Mouse (Mus musculus): ENCODE results near the gene Krtap13.
"Not testable (repeated sequence)": the region's sequence is repeated elsewhere in the genome, so short reads cannot be mapped to it uniquely, and the experiment has no call there.

The Krtap13 gene

DNA sequence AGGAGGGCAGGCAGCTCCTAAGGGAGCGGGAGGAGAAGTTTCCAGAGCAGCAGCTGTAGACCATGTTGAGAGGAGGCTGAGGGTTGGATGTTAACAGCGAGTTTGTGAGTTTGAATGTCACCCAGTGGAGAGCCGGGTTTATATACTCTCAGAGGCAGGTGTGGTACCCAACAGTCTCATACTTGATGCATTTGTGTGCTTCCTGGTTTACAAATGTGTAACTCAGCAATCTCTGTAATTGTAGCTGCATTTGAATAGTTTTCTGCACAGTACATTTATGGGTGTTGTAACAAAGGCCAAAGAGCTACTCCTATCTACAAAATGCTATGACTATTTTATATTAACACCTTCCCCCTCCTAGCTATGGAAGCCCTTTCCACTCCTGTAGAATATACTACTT is at the start of gene Krtap13:
Gene Krtap13 (minus strand): TSS at position 101 of the 400 bp plus-strand sequence.
- DNase-seq (ENCODE audit: low spot score in 2 of 2), result not testable (repeated sequence)

DNA sequence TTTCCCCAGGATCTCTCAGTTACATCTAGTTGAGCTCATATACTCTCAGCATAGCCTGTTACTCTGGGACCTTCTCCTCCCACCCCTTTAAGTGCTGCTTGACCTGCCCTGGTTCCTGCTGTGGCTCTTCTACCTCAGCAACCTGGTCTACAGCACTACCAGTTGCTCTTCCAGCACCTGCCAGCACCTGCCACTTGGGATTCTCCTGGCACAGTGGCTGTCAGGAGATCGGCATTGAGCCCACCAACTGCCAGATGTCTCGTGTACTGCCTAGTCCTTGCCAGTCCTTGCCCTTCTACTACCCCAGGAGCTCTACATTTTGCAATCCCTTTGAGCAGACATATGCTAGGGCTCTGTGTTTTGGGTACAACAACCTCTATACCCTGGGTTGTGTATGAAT is 35.4 kb upstream of the Krtap13 start:
- no peak for DNase-seq (ENCODE audit: low spot score in 2 of 2)

DNA sequence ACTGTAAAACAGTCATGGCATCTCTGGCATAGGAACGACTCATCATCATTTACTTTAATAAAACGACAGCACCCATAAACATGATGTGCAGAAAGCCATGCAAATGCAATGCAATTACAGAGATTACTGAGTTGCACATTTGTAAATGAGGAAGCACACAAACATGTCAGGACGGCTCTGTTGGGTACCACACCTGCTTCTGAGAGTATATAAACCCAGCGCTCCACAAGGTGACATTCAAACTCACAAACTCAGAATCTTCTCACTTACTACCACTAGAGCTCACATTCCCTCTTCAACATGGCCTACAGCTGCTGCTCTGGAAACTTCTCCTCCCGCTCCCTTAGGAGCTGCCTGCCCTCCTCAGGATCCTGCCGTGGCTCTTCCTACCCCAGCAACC is 26.2 kb upstream of the Krtap13 start, which contains the start of gene Gm5965:
Gene Gm5965 (plus strand): TSS at position 301 of the 400 bp plus-strand sequence.
- DNase-seq (ENCODE audit: low spot score in 2 of 2), result no peak

DNA sequence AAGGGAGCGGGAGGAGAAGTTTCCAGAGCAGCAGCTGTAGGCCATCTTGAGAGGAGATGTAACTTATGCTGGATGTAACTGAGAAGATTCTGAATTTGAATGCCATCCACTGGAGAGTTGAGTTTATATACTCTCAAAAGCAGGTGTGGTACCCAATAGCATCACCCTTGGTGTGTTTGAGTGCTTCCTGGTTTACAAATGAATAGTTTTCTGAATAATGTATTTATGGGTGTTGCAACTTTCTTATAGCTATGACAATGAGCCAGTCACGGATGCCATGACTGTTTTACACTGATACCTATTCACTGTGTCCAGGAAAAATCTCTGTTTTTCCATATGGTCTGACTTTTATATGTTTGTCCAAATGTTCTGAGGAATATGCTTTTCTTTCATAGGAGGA is 22.7 kb upstream of the Krtap13 start, which contains the start of gene 2310057N15Rik:
Gene 2310057N15Rik (minus strand): TSS at position 101 of the 400 bp plus-strand sequence.
- DNase-seq (ENCODE audit: low spot score in 2 of 2), result no peak

DNA sequence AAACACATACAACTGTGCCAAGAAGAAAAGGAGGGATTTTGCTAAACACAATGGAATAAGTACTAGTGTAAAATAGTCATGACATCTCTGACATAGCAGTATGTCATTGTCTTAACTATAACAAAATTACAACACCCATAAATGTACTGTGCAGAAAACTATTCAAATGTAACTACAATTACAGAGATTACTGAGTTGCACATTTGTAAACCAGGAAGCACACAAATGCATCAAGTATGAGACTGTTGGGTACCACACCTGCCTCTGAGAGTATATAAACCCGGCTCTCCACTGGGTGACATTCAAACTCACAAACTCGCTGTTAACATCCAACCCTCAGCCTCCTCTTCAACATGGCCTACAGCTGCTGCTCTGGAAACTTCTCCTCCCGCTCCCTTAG is 7.1 kb upstream of the Krtap13 start, which contains the start of gene 2310034C09Rik:
Gene 2310034C09Rik (plus strand): TSS at position 301 of the 400 bp plus-strand sequence.
- DNase-seq (ENCODE audit: low spot score in 2 of 2), result not testable (repeated sequence)

DNA sequence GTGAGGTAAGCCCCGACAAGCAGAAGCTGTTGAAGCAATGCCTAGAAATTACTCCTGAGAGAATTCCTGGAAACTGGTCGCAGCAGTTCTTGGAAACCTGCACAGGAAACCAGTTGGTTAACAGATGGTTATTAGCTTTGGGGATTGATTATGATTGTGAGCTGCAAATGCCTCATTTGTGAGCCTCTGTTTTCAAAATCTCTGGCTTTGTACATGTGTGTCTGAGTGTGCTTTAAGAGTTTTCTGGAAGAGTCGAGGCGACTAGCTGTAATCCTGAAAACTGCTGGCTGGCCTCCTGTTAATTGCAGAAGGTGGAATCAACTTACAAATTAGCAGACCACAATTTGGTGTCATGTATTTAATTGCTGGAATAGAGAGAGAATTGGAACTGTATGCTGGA is 3.5 kb downstream of the Krtap13 start:
- DNase-seq (ENCODE audit: low spot score in 2 of 2), result no peak

DNA sequence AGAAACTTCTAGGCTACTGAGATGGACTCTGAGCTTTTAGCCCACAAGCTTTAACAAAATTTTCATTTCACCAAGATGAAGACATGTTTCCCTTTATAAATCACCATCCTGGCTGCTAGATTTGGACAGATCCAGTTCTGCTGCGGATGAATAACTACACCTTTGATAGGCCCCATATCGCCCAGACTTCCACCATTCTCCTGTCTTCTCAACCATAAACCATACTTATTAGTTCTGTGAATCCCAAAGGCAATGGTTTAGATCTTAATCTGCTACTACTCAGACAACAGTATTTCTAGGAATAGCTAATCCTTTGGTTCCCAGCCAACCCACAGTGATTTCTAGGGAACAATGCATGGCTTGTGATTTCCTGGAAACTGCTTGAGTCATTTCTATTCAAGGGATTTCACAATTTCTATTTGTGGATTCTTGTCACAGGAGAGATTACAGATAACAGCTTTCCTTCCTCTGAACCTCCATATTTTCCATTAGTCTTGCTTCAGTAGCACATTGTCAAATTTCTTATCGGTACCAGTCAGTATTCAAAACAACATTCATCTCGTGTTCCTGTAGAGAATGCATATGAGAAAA is 6.6 kb downstream of the Krtap13 start:
- DNase-seq (ENCODE audit: low spot score in 2 of 2), result no peak

DNA sequence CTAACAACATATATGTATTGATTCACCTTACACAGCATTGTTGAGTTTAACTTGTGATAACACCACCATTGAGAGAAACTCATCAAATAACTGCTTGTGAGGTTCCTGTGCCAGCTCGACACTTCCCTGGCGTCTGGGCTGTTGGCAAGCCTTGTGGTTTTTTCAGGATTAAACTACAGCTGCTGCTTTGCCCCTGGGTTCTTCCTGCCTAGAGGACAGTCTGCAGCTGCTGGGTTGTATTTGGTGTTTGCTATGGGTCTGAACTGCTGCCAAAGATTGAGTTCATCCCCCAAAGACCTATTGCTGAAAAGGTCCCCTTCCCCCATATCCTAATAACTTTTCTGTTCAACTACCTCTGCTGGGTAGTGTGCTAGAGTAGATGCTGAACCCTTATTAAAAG is 16.0 kb downstream of the Krtap13 start:
- DNase-seq (ENCODE audit: low spot score in 2 of 2), result no peak

DNA sequence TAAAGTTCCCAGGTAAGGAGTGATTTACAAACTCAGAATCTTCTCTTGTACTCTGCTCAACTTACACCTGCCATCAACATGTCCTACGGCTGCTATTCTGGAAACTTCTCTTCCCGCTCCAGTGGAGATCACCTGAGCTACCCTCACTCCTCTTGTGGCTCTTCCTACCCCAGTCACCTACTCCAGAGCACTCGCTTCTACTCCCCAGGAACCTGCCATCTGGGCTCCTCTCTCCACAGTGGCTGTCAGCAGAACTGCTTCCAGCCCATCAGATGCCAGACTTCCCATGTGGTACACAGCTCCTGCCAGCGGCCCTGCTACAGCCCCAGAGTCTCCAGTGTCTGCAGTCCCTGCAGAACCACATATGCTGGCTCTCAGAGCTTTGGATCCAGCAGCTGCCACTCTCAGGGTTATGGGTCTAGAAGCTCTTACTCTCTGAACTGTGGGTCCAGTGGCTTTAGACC is 22.6 kb downstream of the Krtap13 start, which contains the start of gene Krtap13-1:
Gene Krtap13-1 (plus strand): TSS at position 51 of the 464 bp plus-strand sequence.
- no peak for DNase-seq (ENCODE audit: low spot score in 2 of 2)

DNA sequence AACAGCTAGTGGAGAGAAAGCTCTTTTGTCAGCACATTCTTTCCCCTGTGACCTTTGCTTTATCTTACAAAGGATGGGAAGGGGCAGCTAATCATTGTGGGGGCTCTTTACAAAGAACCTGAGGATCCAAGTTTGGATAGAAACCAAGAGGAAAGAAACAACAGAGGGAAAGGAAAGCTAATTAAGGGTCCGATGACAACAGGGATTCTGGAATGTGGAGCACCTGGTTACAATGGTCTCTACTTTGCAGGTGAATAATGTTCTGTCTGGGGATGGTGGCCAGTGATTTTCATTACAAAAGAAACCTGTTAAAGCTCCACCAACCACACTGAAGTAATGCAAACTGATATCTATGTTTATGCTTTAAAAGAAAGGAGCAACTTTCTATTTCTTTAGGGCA is 31.4 kb downstream of the Krtap13 start:
- no peak for DNase-seq (ENCODE audit: low spot score in 2 of 2)

DNA sequence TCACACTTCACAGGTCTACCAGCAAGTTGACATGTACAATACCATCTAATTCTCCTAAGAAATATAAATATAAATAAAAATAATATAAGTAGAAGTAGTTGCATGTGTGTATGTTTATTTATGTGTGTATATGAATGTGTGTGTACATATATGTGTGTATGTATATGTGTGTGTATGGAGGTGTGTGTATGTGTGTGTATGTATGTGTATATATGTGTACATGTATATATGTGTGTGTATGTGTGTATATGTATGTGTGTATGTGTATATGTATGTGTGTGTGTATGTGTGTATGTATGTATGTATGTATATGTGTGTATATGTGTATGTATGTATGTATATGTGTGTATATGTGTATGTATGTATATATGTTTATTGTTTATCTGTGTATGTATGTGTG is 34.9 kb downstream of the Krtap13 start:
- DNase-seq (ENCODE audit: low spot score in 2 of 2), result no peak

DNA sequence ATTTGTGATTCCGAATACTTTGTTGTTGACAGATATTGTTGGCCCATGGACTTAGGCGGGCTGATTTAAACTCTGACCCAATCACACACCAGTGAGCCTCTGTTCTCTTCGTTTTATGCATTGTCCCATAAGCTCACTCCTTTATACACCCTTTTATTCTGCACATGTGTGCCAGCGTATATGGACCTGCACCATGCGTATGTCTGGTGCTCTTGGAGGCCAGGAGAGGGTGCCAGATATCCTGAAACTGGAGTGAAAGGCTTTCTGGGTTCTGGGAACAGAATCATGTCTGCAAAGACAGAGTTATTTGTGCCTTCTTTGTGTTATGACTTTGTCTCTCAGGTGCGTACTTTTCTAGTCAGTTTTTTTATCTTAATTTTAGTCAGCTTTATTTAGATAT is 40.2 kb downstream of the Krtap13 start:
- no peak for DNase-seq (ENCODE audit: low spot score in 2 of 2)

DNA sequence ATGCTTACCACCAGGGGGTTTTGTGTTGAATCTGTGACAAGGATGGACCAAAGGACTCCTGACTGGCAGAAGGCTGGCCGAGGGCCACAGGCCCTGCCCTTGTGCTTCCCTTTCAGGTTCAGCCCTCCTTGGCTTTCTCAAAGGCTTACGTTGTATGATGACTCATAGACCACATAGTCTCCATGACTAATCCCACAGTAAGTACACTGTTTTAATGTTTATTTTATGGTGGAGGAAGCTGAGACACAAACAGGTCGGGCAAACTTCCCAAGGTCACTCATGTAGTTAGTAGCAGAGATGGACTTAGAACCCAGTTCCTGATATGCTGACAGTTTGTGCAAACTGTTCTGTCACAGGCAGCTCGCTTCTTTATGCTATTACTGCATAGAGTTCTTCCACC is 40.7 kb downstream of the Krtap13 start:
- no peak for DNase-seq (ENCODE audit: low spot score in 2 of 2)

DNA sequence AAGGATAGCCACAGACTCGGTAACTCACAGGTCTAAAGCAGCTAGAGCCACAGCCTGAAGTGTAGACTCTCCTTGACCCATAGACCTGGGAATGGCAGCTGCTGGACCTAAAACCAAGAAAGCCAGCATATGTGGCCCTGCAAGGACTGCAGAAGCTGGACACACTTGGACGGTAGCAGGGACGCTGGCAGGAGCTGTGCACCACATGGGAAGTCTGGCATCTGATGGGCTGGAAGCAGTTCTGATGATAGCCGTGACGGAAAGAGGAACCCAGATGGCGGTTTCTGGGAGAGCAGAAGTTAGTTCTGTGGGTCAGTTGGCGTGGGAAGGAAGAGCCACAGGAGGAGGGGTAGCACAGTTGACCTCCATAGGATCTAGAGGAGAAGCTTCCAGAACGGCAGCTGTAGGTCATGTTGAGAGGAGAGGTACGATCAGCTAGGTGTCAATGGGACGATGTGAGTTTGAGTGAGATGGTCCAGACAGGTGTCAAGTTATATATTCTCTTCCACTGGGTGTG is 43.9 kb downstream of the Krtap13 start, which contains the start of gene 2310061N02Rik:
Gene 2310061N02Rik (minus strand): TSS at position 467 of the 517 bp plus-strand sequence.
- DNase-seq (ENCODE audit: low spot score in 2 of 2), result no peak

DNA sequence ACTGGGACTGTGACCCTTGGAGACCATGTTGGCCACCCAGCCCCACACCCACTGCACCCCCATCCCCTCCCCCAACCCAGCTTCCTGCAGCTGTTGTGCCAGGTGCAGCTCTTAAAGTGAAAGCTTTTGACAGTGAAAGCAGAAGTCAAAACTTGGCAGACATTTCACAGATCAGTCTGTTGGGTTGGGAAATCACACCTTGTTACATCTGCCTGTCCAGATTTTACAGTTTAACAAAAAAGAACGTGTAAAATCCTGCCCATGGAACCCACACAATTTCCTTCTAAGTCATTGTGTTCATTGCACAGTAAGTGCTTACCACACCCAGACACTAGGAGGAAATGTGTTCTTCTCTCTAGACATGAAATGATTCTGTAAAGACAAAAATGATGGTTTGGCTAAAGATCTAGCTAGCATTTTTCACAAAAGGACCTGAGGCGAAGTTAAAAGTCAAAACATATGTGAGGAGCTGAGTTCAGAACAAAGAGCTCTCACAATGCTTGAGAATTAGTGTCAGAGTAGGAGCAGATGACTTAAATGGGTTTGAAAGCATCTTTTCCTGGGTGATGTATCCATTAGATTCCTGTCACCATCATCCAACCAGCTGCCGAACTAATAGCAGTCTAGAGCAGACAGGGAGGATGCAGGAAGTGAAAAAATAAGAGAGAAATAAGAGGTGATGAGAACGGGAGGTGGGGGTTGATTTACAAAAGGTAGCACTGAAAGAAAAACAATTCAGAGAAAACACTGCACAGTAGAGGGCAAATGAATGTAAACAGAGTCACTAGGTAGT is 50.2 kb downstream of the Krtap13 start:
- no peak for DNase-seq (ENCODE audit: low spot score in 2 of 2)
